Mouse (Mus musculus): Measurements from ENCODE around the gene Ppp1r27.

The Ppp1r27 gene

GRCm38 (mm10) chr11:120548786-120549167 lies 2.2 kb downstream of the Ppp1r27 start:
- no peak for DNase-seq (ENCODE audit: inconsistent age in 2 of 2, low spot score in 1 of 2)

GRCm38 (mm10) chr11:120548214-120548613 lies 2.7 kb downstream of the Ppp1r27 start:
- no peak for DNase-seq (ENCODE audit: inconsistent age in 2 of 2, low spot score in 1 of 2)

DNA sequence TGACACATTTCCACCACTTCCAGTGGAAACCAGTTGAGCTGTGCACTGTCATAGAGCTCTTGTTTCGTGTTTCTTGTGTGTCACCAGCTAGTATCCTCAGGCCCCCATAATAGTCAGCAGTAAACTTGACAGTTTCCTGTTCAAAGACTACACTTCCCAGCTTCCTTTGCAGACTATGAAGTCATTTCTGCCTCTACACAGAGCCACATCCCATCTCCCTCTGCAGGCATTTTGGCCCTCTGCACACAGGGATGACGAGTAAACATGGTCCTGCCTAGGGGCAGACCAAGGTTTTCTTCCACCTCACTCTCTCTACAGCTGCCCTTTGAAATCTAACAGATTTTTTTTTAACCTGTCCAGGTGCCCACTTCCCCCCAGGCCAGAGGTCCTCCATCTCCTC lies 3.5 kb downstream of the Ppp1r27 start:
- peak in 1 of 2 experiments; percentile 54 for DNase-seq (ENCODE audit: inconsistent age in 2 of 2, low spot score in 1 of 2)

- no peak for DNase-seq (ENCODE audit: inconsistent age in 2 of 2, low spot score in 1 of 2)
These were observed 5.0 kb downstream of the Ppp1r27 start for GRCm38 (mm10) chr11:120545964-120546363.

- DNase-seq (ENCODE audit: inconsistent age in 2 of 2, low spot score in 1 of 2): peak in 1 of 2 experiments; percentile 48
These were observed 8.6 kb downstream of the Ppp1r27 start for GRCm38 (mm10) chr11:120542376-120542775.

DNA sequence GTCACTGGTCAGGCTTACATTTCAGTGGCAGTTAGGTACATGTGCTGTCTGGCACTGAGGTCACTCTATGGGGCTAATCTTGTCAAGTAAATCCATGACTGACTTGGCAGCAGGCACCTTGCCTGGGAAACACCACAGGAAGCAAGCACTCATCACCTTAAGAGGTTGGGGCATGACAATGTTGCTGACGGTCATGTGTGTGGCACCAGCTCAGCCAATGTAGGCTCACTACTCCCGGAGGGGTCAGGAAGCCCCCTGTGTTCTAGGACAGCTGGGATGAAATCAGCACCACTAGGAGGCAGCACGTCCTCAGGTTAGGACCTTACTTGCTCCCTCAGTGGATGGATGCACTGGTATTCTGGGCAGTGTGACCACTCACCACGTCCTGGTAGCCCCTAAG lies 9.0 kb downstream of the Ppp1r27 start:
- peak in 1 of 2 experiments; percentile 69 for DNase-seq (ENCODE audit: inconsistent age in 2 of 2, low spot score in 1 of 2)

GRCm38 (mm10) chr11:120539285-120540014 lies 11.5 kb downstream of the Ppp1r27 start:
- peak in 1 of 2 experiments; percentile 59 for DNase-seq (ENCODE audit: inconsistent age in 2 of 2, low spot score in 1 of 2)

GRCm38 (mm10) chr11:120538955-120539284 lies 12.0 kb downstream of the Ppp1r27 start:
- no peak for DNase-seq (ENCODE audit: inconsistent age in 2 of 2, low spot score in 1 of 2)

DNA sequence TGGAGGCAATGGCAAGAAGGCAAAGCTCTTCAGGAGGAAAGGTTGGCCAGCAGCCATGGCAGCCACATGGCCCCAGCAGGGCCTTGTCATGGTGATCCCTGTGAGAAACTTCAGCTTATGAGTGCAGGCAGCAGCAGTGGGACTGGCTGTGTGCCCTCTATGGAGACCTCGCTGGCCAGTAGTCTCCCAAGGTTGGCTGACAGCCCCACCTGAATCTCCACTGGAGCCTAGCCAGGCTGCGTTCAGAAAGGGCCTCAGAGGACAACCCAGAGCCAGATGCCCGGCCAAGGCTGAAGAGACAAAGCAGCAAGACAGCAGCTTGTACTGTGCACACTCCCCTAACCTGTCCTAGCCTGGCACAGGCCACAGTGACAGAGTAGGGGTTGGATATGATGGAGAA lies 12.4 kb downstream of the Ppp1r27 start:
- DNase-seq (ENCODE audit: inconsistent age in 2 of 2, low spot score in 1 of 2): peak; percentile 39 to 83

- no peak for DNase-seq (ENCODE audit: inconsistent age in 2 of 2, low spot score in 1 of 2)
These were observed 15.1 kb downstream of the Ppp1r27 start for GRCm38 (mm10) chr11:120535804-120536203.

- peak in 1 of 2 experiments; percentile 5 for DNase-seq (ENCODE audit: inconsistent age in 2 of 2, low spot score in 1 of 2)
These were observed 15.8 kb downstream of the Ppp1r27 start for GRCm38 (mm10) chr11:120535145-120535544.

DNA sequence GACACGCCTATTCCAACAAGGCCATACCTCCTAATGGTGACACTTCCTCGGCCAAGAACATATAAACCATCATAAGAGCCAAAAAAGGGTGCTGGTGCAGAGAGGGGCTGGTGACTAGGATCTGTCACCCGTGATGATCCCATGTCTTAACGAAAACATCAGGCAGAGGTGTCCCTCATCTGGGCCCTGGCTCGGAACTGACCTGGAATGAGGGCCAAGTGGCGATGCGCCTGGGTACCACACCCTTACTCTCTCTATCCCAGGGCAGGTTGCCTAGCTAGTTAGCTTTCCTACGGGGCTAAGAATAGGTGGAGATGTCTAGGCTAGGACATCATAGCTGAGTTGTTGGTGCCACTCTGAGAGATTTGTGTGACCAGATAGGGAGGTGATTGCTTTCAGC lies 16.8 kb downstream of the Ppp1r27 start:
- DNase-seq (ENCODE audit: inconsistent age in 2 of 2, low spot score in 1 of 2): peak in 1 of 2 experiments; percentile 3

DNA sequence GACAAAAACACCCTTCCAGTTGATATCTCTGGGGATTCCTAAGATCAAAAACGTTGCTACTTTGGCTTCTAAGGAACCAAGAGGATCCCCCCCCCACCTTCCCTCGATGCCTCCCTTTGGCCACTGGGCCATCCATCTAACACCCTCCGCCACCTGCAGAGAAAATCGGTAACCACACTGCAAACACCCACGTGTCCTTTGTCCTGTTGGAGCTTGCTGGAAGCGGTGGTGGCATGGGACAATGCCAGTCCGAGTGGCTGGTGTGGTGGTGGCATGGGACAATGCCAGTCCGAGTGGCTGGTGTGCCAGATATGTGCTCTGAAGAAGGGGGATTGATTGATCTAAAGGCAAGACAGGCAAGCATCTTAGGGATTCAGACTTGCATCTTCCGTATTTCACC lies 19.3 kb downstream of the Ppp1r27 start:
- no peak for DNase-seq (ENCODE audit: inconsistent age in 2 of 2, low spot score in 1 of 2)

DNA sequence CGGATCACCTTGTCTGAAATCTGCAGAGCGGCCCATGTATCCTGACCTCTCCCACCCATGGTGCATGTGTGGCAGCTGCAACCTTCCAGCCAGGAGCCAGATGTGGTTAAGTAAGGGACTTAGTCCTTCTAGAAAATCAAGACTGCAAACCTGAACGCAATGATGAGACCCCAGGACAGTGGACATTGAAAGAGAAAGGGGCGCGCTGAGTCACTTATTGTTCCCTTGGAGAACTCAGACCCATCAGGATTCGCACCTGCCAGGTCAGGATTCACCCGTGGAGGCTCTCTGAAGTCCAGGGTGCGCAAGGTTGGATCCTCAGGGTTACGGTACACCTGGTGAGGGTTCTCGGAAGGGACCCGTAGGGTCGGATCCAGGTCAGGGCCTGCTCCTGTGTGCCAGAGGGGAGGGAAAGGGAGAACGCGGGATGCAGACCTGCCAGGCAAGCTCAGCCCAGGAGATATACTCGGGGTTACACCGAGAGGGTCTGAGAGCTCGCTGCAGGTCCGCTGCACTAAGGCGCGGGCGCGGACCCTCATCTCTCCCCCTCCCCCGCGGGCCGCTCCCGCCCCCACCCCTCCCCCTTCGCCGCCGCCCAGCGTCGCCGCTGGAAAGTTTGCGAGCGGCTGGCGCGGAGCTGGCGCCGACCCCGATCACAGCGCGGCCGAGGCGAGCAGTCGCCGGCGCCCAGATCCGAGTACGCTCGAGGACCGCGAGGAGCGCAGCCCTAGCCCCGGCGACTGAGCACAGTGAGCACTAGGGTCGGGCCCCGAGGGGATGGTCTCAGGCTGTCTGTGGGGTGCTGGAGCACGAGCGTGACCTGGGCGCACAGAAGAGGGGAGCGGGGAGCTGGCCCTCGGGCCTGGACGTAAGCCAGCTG lies 20.6 kb downstream of the Ppp1r27 start, which contains the start of gene Gcgr:
TSS of gene Gcgr (plus strand) at position 615 of the 880 bp plus-strand sequence.
- DNase-seq (ENCODE audit: inconsistent age in 2 of 2, low spot score in 1 of 2): no peak

DNA sequence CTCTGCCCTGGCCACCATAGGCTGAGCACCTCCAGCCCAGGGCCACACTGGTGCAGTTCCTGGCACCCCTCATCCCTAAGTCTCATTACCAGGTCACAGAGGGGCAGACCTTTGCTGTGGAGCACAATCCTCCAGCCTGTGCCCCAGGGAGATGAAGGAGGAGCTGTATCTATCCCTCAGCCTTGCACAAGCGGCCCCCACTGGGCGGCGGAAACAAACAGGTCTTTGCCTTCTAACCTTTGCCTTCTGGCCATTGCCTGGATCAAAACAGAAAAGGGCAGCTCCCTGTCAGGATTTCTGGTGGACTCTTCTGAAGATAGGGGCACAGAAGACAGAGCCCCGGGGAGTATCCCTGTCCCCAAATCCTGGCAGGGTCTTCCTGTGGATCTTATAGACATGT lies 22.0 kb downstream of the Ppp1r27 start:
- no peak for DNase-seq (ENCODE audit: inconsistent age in 2 of 2, low spot score in 1 of 2)

- DNase-seq (ENCODE audit: inconsistent age in 2 of 2, low spot score in 1 of 2): no peak
These were observed 23.1 kb downstream of the Ppp1r27 start for GRCm38 (mm10) chr11:120527690-120528354.

GRCm38 (mm10) chr11:120525959-120526358 lies 25.0 kb downstream of the Ppp1r27 start:
- no peak for DNase-seq (ENCODE audit: inconsistent age in 2 of 2, low spot score in 1 of 2)

- DNase-seq (ENCODE audit: inconsistent age in 2 of 2, low spot score in 1 of 2): no peak
These were observed 28.4 kb downstream of the Ppp1r27 start for GRCm38 (mm10) chr11:120522581-120522980.

- peak in 1 of 2 experiments; percentile 59 for DNase-seq (ENCODE audit: inconsistent age in 2 of 2, low spot score in 1 of 2)
These were observed 29.9 kb downstream of the Ppp1r27 start for GRCm38 (mm10) chr11:120520967-120521540.

DNA sequence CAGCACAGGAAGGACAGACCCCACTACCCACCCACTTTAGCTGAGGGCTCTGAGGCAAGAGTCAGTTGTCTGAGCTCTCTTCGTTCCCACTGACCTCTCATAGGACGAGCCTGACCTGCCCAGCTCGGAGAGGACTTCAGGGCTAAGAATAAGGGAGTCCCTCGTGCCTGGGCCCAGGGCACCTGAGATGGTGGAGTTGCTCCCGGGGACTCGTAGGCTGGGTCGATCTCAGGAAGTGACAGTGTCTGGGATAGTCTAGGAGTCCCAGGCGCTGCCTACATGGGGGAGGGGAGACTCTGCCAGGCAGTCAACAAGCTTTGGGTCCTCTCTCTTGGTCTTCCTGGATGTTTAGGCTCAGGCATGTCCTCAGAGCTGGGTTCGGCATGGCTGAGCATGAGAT lies 30.4 kb downstream of the Ppp1r27 start:
- no peak for DNase-seq (ENCODE audit: inconsistent age in 2 of 2, low spot score in 1 of 2)

- DNase-seq (ENCODE audit: inconsistent age in 2 of 2, low spot score in 1 of 2): peak; percentile 53 to 69
These were observed 31.2 kb downstream of the Ppp1r27 start for GRCm38 (mm10) chr11:120519738-120520137.

All from adrenal gland, adult (tissue).